Mouse (Mus musculus): Measurements from ENCODE around the gene Slc25a17.

GRCm38 (mm10) chr15:81313928-81314327 is 46.7 kb downstream of the Slc25a17 start:
- no peak for TF ChIP-seq CTCF (IDR thresholded peaks at IDR 0.05; ENCODE audit: control insufficient read depth, insufficient read depth, low read length)
- no peak for TF ChIP-seq POLR2A (IDR thresholded peaks at IDR 0.05; ENCODE audit: borderline replicate concordance, control insufficient read depth, low read depth, low read length)
